Comparison of ENCODE assay signal across 8 mouse cellular contexts in genomic region chr9:114688252-114688952, GRCm38 (mm10). TPM values are rescaled to one million over a fixed set of nuclear protein-coding genes. Genes with fewer than 3 reads are reported as not detected.
DNase-seq lines count a peak whose midpoint lies in the region; ATAC-seq and TF ChIP-seq lines count a peak whose summit lies in the region.

Dync1li1 (plus strand) TSS chr9:114688790.

- peak; percentile 95 for ATAC-seq in cerebellum, adult (ENCODE audit: insufficient number of reproducible peaks, low FRiP score, low TSS enrichment)
- ATAC-seq in forebrain, embryonic 13.5 days: peak; percentile 96
- ATAC-seq in liver, postnatal 0 days: peak; percentile 96
- peak; percentile 94 for ATAC-seq in neural tube, embryonic 14.5 days (ENCODE audit: low read depth)

- H3K27me3 ChIP-seq in ES-Bruce4 (ENCODE audit: control insufficient read depth, insufficient read depth, low read length, poor library complexity, severe bottlenecking): no peaks in the 10 kb centered on the region
- no peaks in the 10 kb centered on the region for H3K27me3 ChIP-seq in forebrain, embryonic 13.5 days
- H3K27me3 ChIP-seq in liver, postnatal 0 days (ENCODE audit: insufficient read depth, low read length): no peaks in the 10 kb centered on the region
- no peaks in the 10 kb centered on the region for H3K27me3 ChIP-seq in neural tube, embryonic 14.5 days (ENCODE audit: control insufficient read depth, insufficient read depth, low read length)

- H3K9me3 ChIP-seq in ES-Bruce4 (replicated peaks; ENCODE audit: control insufficient read depth, insufficient read depth, low read length, poor library complexity, severe bottlenecking): no peaks in the 10 kb centered on the region
- H3K9me3 ChIP-seq in forebrain, embryonic 13.5 days (replicated peaks): no peaks in the 10 kb centered on the region
- no peaks in the 10 kb centered on the region for H3K9me3 ChIP-seq in liver, postnatal 0 days (ENCODE audit: low read length)
- H3K9me3 ChIP-seq in neural tube, embryonic 14.5 days (ENCODE audit: control insufficient read depth, low read length): no peaks in the 10 kb centered on the region

- peaks cover 7% of the 10 kb centered on the region for H3K36me3 ChIP-seq in ES-Bruce4 (ENCODE audit: control insufficient read depth, insufficient read depth, low read length, poor library complexity, severe bottlenecking)
- H3K36me3 ChIP-seq in forebrain, embryonic 13.5 days (ENCODE audit: poor library complexity, severe bottlenecking): peaks cover 11% of the 10 kb centered on the region
- peaks cover 9% of the 10 kb centered on the region for H3K36me3 ChIP-seq in liver, postnatal 0 days (replicated peaks; ENCODE audit: insufficient read depth, low read length)
- H3K36me3 ChIP-seq in neural tube, embryonic 14.5 days (ENCODE audit: control insufficient read depth, insufficient read depth, low read length): peaks cover 5% of the 10 kb centered on the region; the same call in 1 of the 2 replicates

- peak within 1 kb of the TSS; percentile 87 for H3K9ac ChIP-seq in ES-Bruce4 (ENCODE audit: low read depth, poor library complexity, severe bottlenecking)
- peak within 1 kb of the TSS; percentile 95 for H3K9ac ChIP-seq in forebrain, embryonic 13.5 days
- peak within 1 kb of the TSS; percentile 95 for H3K9ac ChIP-seq in liver, postnatal 0 days (replicated peaks)
- peak within 1 kb of the TSS; percentile 96 for H3K9ac ChIP-seq in neural tube, embryonic 14.5 days (replicated peaks; ENCODE audit: low read depth, low read length)

- under 1% methylated on average over 57 of the region's 57 CpGs for WGBS in forebrain, embryonic 13.5 days
- under 1% methylated on average over 57 of the region's 57 CpGs for WGBS in large intestine, adult 2 months
- WGBS in liver, postnatal 0 days (ENCODE audit: insufficient replicate concordance): under 1% methylated on average over 57 of the region's 57 CpGs
- WGBS in neural tube, embryonic 14.5 days: under 1% methylated on average over 50 of the region's 57 CpGs

- no peak for TF ChIP-seq CTCF in ES-Bruce4 (IDR thresholded peaks at IDR 0.05; ENCODE audit: low read depth, low read length)
- no peak for TF ChIP-seq CTCF in liver, postnatal 0 days (IDR thresholded peaks at IDR 0.05; ENCODE audit: low read depth)

- peak within 1 kb of the TSS; percentile 66 for H3K27ac ChIP-seq in ES-Bruce4 (ENCODE audit: insufficient read depth, low read length)
- H3K27ac ChIP-seq in forebrain, embryonic 13.5 days: peak within 1 kb of the TSS; percentile 96
- H3K27ac ChIP-seq in liver, postnatal 0 days (ENCODE audit: low read depth): peak within 1 kb of the TSS; percentile 97
- H3K27ac ChIP-seq in neural tube, embryonic 14.5 days (ENCODE audit: low read depth, low read length): peak within 1 kb of the TSS; percentile 96

- H3K4me2 ChIP-seq in forebrain, embryonic 13.5 days: peak within 1 kb of the TSS; percentile 80
- H3K4me2 ChIP-seq in liver, postnatal 0 days (ENCODE audit: low read depth, low read length): peak within 1 kb of the TSS; percentile 94
- peak within 1 kb of the TSS; percentile 76 for H3K4me2 ChIP-seq in neural tube, embryonic 14.5 days (ENCODE audit: low read depth, low read length)

- H3K4me3 ChIP-seq in ES-Bruce4 (ENCODE audit: low read depth, low read length): peak within 1 kb of the TSS; percentile 89
- H3K4me3 ChIP-seq in forebrain, embryonic 13.5 days: peak within 1 kb of the TSS; percentile 93
- H3K4me3 ChIP-seq in liver, postnatal 0 days (ENCODE audit: low read depth, low read length): peak within 1 kb of the TSS; percentile 95
- peak within 1 kb of the TSS; percentile 94 for H3K4me3 ChIP-seq in neural tube, embryonic 14.5 days (ENCODE audit: low read depth, low read length)

- TF ChIP-seq EP300 in ES-Bruce4 (IDR thresholded peaks at IDR 0.05; ENCODE audit: insufficient read depth, low read depth, low read length): no peak
- no peak for TF ChIP-seq EP300 in liver, postnatal 0 days (IDR thresholded peaks at IDR 0.05; ENCODE audit: low read depth)

- peak; percentile 98 for DNase-seq in heart, postnatal 10 days
- DNase-seq in large intestine, adult 2 months (ENCODE audit: low read depth, low spot score): peak; percentile 91
- DNase-seq in liver, postnatal 0 days: peak; percentile 99
- peak; percentile 98 for DNase-seq in testis, postnatal 10 days (ENCODE audit: low spot score)

- no peaks in the 10 kb centered on the region for H3K4me1 ChIP-seq in ES-Bruce4 (ENCODE audit: control insufficient read depth, insufficient read depth, low read length)
- peaks cover 29% of the 10 kb centered on the region for H3K4me1 ChIP-seq in forebrain, embryonic 13.5 days
- H3K4me1 ChIP-seq in liver, postnatal 0 days (ENCODE audit: insufficient read depth): peaks cover 19% of the 10 kb centered on the region
- H3K4me1 ChIP-seq in neural tube, embryonic 14.5 days (ENCODE audit: control insufficient read depth, insufficient read depth, low read length): peaks cover 22% of the 10 kb centered on the region

- TF ChIP-seq POLR2A in ES-Bruce4 (IDR thresholded peaks at IDR 0.05; ENCODE audit: insufficient read depth, low read length): peak; percentile 68

- intact Hi-C loops in heart, postnatal 10 days (cut with DNase I): loop anchor here (2.0 kb wide), 2 partner anchors 20 to 48 kb away; partner anchors contain the start of gene Cnot10

RNA-seq across cellular contexts. Expression of gene Dync1li1, which starts in this region (rescaled TPM):
- polyA plus RNA-seq in ES-Bruce4 (2011; ENCODE audit: insufficient read depth, insufficient read length, low read depth, missing spikeins): 73.5 and 73.8 TPM in 2 replicates
- 100 and 108 TPM in 2 replicates for polyA plus RNA-seq in forebrain, embryonic 13.5 days (2015; fragmentation: Nextera tagmentation; extraction: Ambion mirVana)
- total RNA-seq in heart, postnatal 10 days (2021): 10 to 100 TPM; 84.8 to 91.7 TPM
- 15.3 and 24.2 TPM in 2 replicates for polyA plus RNA-seq in large intestine, adult 2 months (2012; rRNA removed)
- 14.4 and 16.3 TPM in 2 replicates for polyA plus RNA-seq in liver, postnatal 0 days (2015; fragmentation: Nextera tagmentation; extraction: Ambion mirVana)
- polyA plus RNA-seq in neural tube, embryonic 14.5 days (2014; fragmentation: Nextera tagmentation; extraction: Ambion mirVana): 131 and 141 TPM in 2 replicates

Comparison
In these comparisons a context has a peak if more than half of its experiments do, and no peak if none do; other contexts are left out.
1. Peak in every context shown above with its lines: DNase-seq, ATAC-seq, H3K4me3 ChIP-seq and H3K27ac ChIP-seq.